Mouse (Mus musculus) heart, embryonic 13.5 days (tissue): ENCODE results near the gene Gcnt2. TPM values are rescaled to one million over a fixed set of nuclear protein-coding genes. Genes with fewer than 3 reads are reported as not detected.

Source experiments
- ATAC-seq: fragments of 200-750 bp; cut with Nextera tagmentation; 2 replicates; pipeline ENCODE4 v1.8.0; 2017; ENCODE audit warnings: moderate TSS enrichment; ENCODE audit not compliant: insufficient number of reproducible peaks, low FRiP score, low TSS enrichment; ENCODE audit errors: extremely low read depth
- H3K27ac ChIP-seq: fragments of 300-500 bp; sonication (generic); replicated peaks from 2 replicates; pipeline ENCODE4 v1.5.1; 2015; ENCODE audit warnings: moderate library complexity, mild to moderate bottlenecking, inconsistent platforms
- H3K27me3 ChIP-seq: fragments of 300-500 bp; sonication (generic); replicated peaks from 2 replicates; pipeline ENCODE4 v1.6.1; 2015; ENCODE audit warnings: mild to moderate bottlenecking, inconsistent platforms
- H3K36me3 ChIP-seq: fragments of 300-500 bp; sonication (generic); 2 replicates; pipeline ENCODE4 v1.6.1; 2015; ENCODE audit warnings: mild to moderate bottlenecking, inconsistent platforms
- H3K4me1 ChIP-seq: fragments of 300-500 bp; sonication (generic); 2 replicates; pipeline ENCODE4 v1.6.1; 2015; ENCODE audit warnings: inconsistent platforms
- H3K4me2 ChIP-seq: fragments of 300-500 bp; sonication (generic); 2 replicates; pipeline ENCODE4 v1.6.1; 2015; ENCODE audit warnings: inconsistent platforms, mild to moderate bottlenecking, moderate library complexity
- H3K4me3 ChIP-seq: fragments of 300-500 bp; sonication (generic); 2 replicates; pipeline ENCODE4 v1.5.1; 2015; ENCODE audit warnings: moderate library complexity, mild to moderate bottlenecking, inconsistent platforms
- H3K9ac ChIP-seq: fragments of 300-500 bp; sonication (generic); 2 replicates; pipeline ENCODE4 v1.6.1; 2015; ENCODE audit warnings: inconsistent platforms, mild to moderate bottlenecking, moderate library complexity
- H3K9me3 ChIP-seq: fragments of 300-500 bp; sonication (generic); 2 replicates; pipeline ENCODE4 v1.6.1; 2016; ENCODE audit warnings: inconsistent platforms
- WGBS: fragments of 180-500 bp; shearing (Covaris S2); methylation state at CpG from one replicate; pipeline ENCODE4 v1.1.7; 2015; ENCODE audit warnings: mixed read lengths; 5-methylcytosine and 5-hydroxymethylcytosine counted together
- polyA plus RNA-seq: library from polyadenylated mRNA; unstranded; fragments of >200 nt; fragmentation: Nextera tagmentation; extraction: Ambion mirVana; gene quantifications from 2 replicates; pipeline ENCODE4 v1.2.1, GENCODE M21; 2015

The Gcnt2 gene
- 2.5 and 2.7 TPM in 2 replicates for polyA plus RNA-seq

DNA sequence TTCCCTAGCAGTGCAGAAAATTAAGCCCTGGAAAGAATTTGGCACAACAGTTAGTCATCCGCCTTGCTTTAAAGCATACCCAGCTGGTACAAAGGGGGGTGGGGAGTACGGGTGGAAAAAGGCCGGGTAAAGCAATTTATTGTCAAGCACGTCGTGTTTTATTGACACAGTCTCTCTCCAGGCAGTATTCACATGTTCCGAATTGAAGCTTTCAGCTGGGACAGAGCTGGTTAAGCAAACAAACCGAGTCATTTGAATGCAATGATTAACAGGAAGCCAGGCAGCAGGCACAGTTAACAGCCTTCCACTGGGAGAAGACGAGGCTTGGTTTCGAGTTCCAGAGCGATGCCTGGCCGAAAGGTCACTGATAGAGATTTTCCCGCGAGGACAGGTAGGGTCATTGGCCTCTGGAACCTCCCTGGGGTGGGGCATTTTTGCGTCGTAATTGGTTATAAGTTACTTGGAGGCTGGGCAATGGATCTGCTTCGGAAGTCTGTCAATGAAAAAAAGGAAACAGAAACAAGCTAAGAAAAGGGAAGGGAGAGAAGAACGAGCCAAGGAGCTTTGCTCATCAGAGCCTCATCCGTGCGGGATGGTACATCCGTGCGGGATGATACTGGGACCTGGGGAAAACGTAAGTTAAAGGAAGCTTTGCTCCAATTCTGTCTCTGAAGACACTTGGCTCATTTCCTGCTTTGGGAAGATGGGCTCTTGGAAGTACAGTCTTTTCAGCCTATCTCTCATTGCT lies at the start of gene Gcnt2:
Gcnt2 (plus strand) TSS at position 103 of the 748 bp plus-strand sequence.
- H3K9ac ChIP-seq: peak within 1 kb of the TSS; percentile 67

DNA sequence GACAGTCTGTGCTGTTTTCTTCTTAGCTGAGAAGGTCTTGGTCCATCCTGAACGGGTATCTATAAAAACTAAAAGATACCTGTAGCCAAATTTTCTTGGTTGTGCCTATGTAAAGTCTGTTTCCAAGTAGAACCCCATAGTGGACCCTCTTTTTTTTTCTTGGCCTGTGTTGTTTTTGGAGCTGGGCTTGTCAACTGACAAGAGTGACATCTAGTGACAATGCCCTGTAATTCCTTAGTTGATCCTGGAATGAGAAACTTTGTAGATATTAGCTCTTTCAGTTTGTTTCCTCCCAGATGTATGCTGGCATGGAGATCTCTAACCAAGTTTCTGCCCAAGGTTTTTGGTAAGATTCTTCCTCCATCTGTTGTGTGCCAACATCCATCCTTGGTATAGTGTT lies 38.9 kb upstream of the Gcnt2 start:
- Histone ChIP-seq H3K27me3 (no peaks in the 10 kb centered on the region), H3K27ac (no peak overlapping the region), H3K4me2 (no peak overlapping the region), H3K9me3 (no peaks in the 10 kb centered on the region), H3K36me3 (no peaks in the 10 kb centered on the region), H3K4me3 (no peak overlapping the region), H3K4me1 (no peaks in the 10 kb centered on the region), H3K9ac (no peak overlapping the region)
- ATAC-seq: no peak
- 36% methylated on average over 1 of the region's 1 CpGs for WGBS

More for the DNA sequence above, at the start of gene Gcnt2:
- no peak for ATAC-seq
- H3K4me1 ChIP-seq: peaks cover 20% of the 10 kb centered on the region
- H3K27ac ChIP-seq: no peak within 1 kb of the TSS
- H3K4me2 ChIP-seq: peak within 1 kb of the TSS; percentile 63
- H3K4me3 ChIP-seq: peak within 1 kb of the TSS; percentile 43
- no peaks in the 10 kb centered on the region for H3K36me3 ChIP-seq
- WGBS: 48% methylated on average over 22 of the region's 22 CpGs
- no peaks in the 10 kb centered on the region for H3K27me3 ChIP-seq
- H3K9me3 ChIP-seq: no peaks in the 10 kb centered on the region

DNA sequence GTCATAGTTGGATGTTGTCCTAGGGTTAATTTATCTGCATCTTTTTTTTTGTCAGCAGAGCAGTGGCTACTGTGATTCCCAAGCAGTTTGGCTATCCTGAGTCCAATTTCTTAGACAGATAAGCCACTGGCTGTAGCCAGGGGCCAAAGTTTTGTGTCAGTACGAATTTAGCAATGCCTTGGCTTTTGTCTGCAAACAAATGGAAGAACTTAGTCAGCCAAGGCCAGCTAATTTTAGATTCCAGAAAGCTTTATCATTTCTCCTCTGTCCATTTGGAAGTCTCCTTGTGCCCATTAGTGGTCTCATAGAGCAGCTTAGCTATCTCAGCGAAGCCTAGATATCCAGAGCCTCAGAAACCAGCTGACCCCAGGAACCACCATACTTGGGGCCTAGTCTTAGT lies 37.6 kb upstream of the Gcnt2 start:
- Histone ChIP-seq H3K4me1 (no peaks in the 10 kb centered on the region), H3K36me3 (no peaks in the 10 kb centered on the region), H3K4me2 (no peak overlapping the region), H3K27me3 (no peaks in the 10 kb centered on the region), H3K9me3 (no peaks in the 10 kb centered on the region), H3K27ac (no peak overlapping the region), H3K4me3 (no peak overlapping the region), H3K9ac (no peak overlapping the region)
- WGBS: 48% methylated on average over 2 of the region's 2 CpGs
- ATAC-seq: no peak

DNA sequence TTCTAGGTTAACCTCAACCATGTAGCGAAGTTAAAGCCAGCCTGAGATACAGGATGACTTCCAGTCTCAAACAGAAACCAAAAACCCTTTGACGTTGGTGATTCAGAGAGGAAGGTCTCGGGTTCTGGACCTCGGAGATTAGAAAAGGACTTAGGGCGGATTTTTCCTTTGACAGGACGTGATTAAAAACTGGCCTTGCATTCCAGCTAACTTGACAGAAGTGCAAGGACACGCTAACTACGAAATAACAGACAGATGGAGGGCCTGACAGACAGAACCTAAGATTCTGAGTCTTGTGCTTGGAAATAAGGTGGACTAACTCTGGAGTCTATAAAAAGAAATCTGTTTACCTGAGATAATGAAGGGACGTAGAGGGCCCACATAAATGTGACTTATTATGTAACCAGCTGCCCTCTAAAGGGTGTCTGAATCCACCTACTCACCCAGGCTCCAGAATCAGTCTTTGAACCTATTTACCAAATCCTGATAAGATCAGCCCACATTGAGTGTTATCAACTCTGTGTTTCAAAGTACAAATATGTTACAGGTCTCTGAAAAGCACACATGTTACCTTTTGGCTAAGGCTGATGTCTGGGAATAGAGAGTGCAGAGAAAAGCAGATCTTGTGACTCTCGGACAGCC lies 18.3 kb upstream of the Gcnt2 start:
- Histone ChIP-seq H3K4me3 (no peak overlapping the region), H3K36me3 (no peaks in the 10 kb centered on the region), H3K27me3 (no peaks in the 10 kb centered on the region; the same call in 1 of the 2 replicates), H3K9ac (no peak overlapping the region), H3K4me1 (no peaks in the 10 kb centered on the region), H3K4me2 (no peak overlapping the region), H3K27ac (no peak overlapping the region), H3K9me3 (no peaks in the 10 kb centered on the region)
- 49% methylated on average over 10 of the region's 10 CpGs for WGBS
- no peak for ATAC-seq

DNA sequence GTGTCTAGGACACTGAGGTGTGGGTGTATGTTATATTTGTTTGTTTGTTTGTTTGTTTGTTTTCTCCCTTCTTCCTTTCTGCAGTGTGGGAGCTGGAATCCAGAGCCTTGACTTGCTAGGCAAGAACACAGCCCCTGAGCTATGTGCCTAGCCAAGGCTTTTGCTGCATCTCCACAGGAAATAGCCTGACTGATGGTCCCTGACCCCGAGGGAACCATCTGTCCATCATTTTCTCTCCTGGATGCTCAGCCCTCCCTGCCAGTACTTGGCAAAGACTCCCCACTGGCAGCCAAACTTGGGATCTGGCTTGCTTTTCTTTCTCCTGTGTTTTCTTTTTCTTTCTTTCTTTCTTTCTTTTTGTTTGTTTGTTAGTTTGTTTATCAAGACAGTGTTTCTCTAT lies 17.4 kb upstream of the Gcnt2 start:
- ATAC-seq: no peak
- H3K27ac ChIP-seq: no peak overlapping the region
- H3K36me3 ChIP-seq: no peaks in the 10 kb centered on the region
- no peak overlapping the region for H3K9ac ChIP-seq
- H3K9me3 ChIP-seq: no peaks in the 10 kb centered on the region
- H3K4me3 ChIP-seq: no peak overlapping the region
- no peak overlapping the region for H3K4me2 ChIP-seq
- no peaks in the 10 kb centered on the region for H3K4me1 ChIP-seq
- WGBS: 37% methylated on average over 1 of the region's 1 CpGs
- H3K27me3 ChIP-seq: no peaks in the 10 kb centered on the region; the same call in 1 of the 2 replicates

DNA sequence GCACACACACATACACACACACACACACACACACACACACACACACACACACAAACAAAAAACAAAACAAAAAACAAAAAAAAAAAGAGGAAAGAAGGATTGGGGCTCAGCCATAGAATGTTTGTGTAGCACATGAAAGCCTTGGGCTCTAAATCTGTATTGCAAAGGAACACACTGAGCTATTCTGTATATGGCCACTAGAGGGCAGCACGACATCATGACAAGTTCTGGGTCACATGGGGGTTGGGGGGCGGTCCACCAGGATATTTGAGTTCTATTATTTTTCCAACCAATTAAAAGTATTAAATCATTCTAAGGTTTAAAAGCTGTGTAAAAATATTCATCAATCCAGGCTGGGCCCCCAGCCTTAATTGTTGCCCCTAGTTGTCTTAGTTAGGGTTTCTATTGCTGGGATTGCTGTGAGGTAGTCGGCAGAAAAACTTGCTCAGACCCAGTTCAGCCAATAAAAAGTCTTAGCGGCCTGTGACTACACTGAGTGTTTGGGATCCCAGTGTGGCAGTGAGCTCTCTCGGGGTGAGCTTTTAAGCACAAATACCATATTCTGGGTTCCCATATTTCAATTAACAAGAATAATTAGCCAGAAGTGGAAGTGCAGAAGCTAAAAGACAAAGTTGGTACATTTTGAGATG lies 16.0 kb upstream of the Gcnt2 start:
- no peak overlapping the region for H3K4me3 ChIP-seq

DNA sequence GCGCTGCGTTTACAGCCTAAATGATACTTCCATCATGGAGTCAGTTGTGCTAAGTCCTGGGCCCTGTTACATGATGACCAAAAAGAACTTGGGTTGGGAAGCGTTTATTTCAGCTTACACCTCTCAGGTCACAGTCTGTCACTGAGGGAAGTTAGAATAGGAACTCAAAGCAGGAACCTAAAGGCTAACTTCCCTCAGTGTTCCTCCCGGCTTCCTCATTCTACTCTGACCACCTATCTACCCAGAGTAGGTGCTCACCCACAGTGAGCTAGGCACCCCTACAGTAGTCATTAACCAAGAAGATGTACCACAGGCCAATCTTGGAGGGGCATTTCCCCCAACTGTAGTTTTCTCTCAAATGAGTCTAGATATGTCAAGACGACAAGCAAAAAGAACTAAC lies 15.4 kb upstream of the Gcnt2 start:
- H3K4me3 ChIP-seq: no peak overlapping the region
- no peaks in the 10 kb centered on the region for H3K4me1 ChIP-seq
- no peak for ATAC-seq
- no peak overlapping the region for H3K27ac ChIP-seq
- H3K4me2 ChIP-seq: no peak overlapping the region
- no peaks in the 10 kb centered on the region; the same call in 1 of the 2 replicates for H3K27me3 ChIP-seq
- no peaks in the 10 kb centered on the region for H3K36me3 ChIP-seq
- WGBS: 84% methylated on average over 5 of the region's 5 CpGs
- H3K9ac ChIP-seq: no peak overlapping the region
- H3K9me3 ChIP-seq: no peaks in the 10 kb centered on the region

More for the DNA sequence above, 16.0 kb upstream of the Gcnt2 start:
- Histone ChIP-seq H3K9me3 (no peaks in the 10 kb centered on the region), H3K4me2 (peak overlapping the region; percentile 51), H3K27ac (no peak overlapping the region), H3K9ac (no peak overlapping the region), H3K4me1 (no peaks in the 10 kb centered on the region), H3K36me3 (no peaks in the 10 kb centered on the region), H3K27me3 (no peaks in the 10 kb centered on the region; the same call in 1 of the 2 replicates)
- WGBS: 24% methylated on average over 5 of the region's 5 CpGs
- ATAC-seq: no peak

DNA sequence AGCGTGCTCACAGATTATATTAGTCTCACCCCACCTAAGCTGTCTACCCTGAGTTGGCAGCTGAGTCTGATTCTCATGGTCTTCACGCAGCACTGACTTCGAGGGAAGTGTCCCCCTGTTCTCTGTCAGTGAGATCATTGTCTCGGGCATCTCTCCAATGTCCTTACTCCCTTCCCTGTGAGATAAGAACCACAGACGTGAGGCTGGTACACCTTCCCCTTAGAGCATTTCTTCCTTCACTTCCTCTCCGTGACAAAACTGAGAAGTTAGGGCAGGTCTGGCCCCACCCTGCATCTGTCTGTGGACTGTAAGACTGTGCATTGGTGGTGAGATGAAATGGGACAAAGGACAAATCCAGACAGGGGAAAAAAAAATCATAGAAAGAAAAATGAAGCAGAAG lies 13.6 kb upstream of the Gcnt2 start:
- no peak overlapping the region for H3K27ac ChIP-seq
- no peaks in the 10 kb centered on the region for H3K27me3 ChIP-seq
- no peak for ATAC-seq
- no peak overlapping the region for H3K4me3 ChIP-seq
- WGBS: 25% methylated on average over 6 of the region's 6 CpGs
- H3K4me2 ChIP-seq: no peak overlapping the region
- no peak overlapping the region for H3K9ac ChIP-seq
- no peaks in the 10 kb centered on the region for H3K4me1 ChIP-seq
- H3K36me3 ChIP-seq: no peaks in the 10 kb centered on the region
- H3K9me3 ChIP-seq: no peaks in the 10 kb centered on the region

DNA sequence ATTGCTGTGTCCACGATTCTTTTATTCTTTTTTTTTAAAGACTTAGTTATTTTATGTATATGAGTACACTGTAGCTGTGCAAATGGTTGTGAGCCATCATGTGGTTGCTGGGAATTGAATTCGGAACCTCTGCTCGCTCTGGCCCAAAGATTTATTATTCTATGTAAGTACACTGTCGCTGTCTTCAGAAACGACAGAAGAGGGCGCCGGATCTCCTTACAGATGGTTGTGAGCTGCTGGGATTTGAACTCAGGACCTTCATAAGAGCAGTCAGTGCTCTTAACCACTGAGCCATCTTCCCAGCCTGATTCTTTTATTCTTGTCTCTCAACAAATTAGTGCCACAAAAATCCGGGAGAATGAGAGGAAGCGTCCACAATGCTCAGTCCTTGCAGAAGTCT lies 13.2 kb upstream of the Gcnt2 start:
- Histone ChIP-seq H3K4me3 (no peak overlapping the region), H3K27ac (no peak overlapping the region), H3K4me2 (no peak overlapping the region), H3K4me1 (no peaks in the 10 kb centered on the region), H3K9me3 (no peaks in the 10 kb centered on the region), H3K27me3 (no peaks in the 10 kb centered on the region), H3K36me3 (no peaks in the 10 kb centered on the region), H3K9ac (no peak overlapping the region)
- 57% methylated on average over 9 of the region's 9 CpGs for WGBS
- no peak for ATAC-seq

DNA sequence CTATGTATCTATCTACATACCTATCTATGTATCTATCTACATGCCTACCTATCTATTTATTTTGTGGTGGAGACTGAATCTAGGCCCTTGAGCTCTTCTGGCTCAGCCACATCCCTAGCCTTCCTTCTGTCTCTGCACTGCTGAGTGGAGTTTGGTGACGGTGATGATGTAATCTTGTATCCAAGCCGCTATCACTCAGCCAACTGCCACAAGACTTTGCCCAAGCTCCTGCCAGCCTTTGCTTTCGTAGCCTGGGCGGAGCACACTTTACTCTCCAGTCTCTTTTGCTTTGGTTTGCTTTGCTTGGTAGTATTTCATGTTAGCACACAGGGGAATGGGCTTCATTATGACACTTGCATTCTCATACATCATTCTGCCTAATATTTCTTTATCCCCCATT lies 11.7 kb upstream of the Gcnt2 start:
- H3K4me3 ChIP-seq: no peak overlapping the region
- H3K4me2 ChIP-seq: no peak overlapping the region
- no peak for ATAC-seq
- no peaks in the 10 kb centered on the region for H3K4me1 ChIP-seq
- no peaks in the 10 kb centered on the region for H3K36me3 ChIP-seq
- WGBS: 50% methylated on average over 4 of the region's 4 CpGs
- H3K27me3 ChIP-seq: no peaks in the 10 kb centered on the region
- H3K9me3 ChIP-seq: no peaks in the 10 kb centered on the region
- H3K27ac ChIP-seq: no peak overlapping the region
- H3K9ac ChIP-seq: no peak overlapping the region

DNA sequence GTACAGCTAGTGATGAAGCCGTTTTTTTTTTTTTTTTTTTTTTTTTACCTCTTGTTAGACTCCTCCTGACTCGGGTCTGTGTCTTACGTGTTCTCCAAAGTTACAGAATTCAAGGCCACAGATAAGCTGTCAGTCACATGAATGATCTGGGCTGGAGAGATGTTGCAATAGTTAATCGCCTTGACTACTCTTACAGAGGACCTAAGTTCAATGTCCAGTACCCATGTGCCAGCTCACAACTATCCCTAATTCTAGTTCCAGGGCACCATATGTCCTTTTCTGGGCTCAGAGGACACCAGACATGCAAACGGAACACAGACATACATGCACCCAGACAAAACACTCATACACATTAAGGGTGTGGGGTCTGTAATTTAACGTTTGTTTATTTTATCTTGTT lies 8.9 kb upstream of the Gcnt2 start:
- H3K27me3 ChIP-seq: no peaks in the 10 kb centered on the region
- WGBS: 83% methylated on average over 6 of the region's 6 CpGs
- no peak for ATAC-seq

More for the DNA sequence above, 8.9 kb upstream of the Gcnt2 start:
- Histone ChIP-seq H3K36me3 (no peaks in the 10 kb centered on the region), H3K4me2 (no peak overlapping the region), H3K9me3 (no peaks in the 10 kb centered on the region), H3K4me1 (peaks cover 14% of the 10 kb centered on the region), H3K27ac (no peak overlapping the region), H3K4me3 (no peak overlapping the region), H3K9ac (no peak overlapping the region)
